Mouse (Mus musculus) G1E-ER4 (cell line): ENCODE data around the gene Tnfsf12. TPM values are rescaled to one million over a fixed set of nuclear protein-coding genes. Genes with fewer than 3 reads are reported as not detected.

Experiments used
- GATA1 ChIP-seq: IDR thresholded peaks from one replicate; pipeline ENCODE4 v1.8.0; 2012; ENCODE audit warnings: low read length, inconsistent platforms
- polyA plus RNA-seq: library from polyadenylated mRNA; stranded (reverse); fragments of >175 nt; gene quantifications from 2 replicates; pipeline ENCODE4 v1.2.3, GENCODE M21; 2012

Tnfsf12 gene
- polyA plus RNA-seq, 1 experiment, result not detected

DNA sequence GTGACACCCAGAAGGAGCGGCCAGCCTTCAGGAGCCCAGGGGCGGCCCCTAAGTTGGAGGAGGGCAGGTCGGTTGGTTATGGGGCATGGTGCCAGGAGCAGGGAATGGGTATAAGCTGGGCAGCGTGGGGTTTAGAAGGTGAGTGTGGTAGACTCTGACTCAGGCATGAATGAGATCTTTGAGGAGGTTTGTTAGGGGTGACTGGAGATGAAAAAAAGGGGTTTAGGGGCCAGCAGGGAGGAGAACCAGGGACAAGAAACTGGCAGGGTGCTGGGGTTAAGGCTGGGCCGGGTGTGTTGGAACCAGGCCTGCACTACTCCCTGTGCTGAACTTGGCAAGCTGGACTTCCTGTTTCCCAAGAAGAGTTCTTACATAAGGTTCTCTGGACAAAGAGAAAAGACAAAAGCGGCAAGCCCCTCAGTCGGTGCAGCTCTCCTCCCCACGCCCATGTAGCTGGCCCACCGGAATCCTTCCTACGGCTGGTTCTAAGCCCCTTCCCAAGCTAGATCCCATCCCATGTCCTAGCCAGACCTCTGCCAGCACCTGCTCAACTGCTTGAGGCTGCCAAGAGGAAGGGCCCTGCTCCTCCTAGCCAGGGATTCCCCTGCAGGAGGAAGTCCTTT, 10.0 kb downstream of the Tnfsf12 start, which contains the start of gene Tnfsf13:
Tnfsf13 (minus strand) TSS at position 259 of the 623 bp plus-strand sequence.
- TF ChIP-seq GATA1, result no peak

DNA sequence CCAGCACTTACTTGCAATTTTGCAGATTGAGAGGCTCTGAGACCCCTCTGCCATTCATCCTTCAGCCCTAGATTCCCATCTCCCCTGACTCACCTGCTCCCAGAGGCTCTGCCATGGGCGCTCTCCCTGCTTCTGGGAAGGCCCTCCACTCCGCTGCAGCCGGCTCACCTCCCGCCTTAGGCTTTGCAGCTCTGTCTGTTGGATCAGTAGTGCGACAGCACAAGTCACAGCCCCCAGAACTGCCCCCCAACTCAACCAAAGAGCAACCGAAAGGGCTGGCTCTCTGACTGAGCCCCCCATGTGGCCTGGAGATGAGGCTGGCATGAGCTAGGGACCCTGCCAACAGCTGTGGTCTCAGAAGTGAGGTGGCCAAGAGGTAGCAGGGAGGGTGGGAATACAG, 10.7 kb downstream of the Tnfsf12 start:
- TF ChIP-seq GATA1, result no peak

DNA sequence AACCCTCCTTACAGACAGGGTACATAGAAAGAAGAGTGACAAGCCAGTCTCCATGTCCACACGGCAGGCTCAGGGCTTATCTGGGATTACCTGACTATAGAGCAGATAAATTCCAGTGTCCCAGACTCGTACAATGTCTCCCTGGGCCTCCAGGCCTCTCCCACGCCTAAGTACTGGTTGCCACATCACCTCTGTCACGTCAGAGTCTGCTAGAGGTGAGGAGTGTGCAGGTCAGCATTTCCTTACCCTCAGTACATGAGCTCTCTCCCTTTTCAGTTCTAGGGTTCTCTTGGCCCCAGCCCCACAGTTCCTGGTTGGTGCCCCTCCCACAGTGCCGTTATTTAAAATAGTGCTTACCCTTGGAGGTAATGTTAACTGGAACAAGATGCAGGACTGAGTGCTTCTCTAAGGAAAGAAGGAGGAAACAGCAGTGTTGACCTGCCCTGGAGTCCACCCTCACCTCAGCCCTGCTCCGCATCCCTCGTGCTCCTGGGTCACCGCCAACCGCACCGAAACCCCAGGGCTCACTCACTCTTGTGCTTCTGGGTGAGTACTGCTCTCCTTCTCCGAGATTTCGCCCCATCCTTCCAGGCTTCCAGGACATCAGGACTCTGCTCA, 11.4 kb downstream of the Tnfsf12 start:
- TF ChIP-seq GATA1, result no peak

DNA sequence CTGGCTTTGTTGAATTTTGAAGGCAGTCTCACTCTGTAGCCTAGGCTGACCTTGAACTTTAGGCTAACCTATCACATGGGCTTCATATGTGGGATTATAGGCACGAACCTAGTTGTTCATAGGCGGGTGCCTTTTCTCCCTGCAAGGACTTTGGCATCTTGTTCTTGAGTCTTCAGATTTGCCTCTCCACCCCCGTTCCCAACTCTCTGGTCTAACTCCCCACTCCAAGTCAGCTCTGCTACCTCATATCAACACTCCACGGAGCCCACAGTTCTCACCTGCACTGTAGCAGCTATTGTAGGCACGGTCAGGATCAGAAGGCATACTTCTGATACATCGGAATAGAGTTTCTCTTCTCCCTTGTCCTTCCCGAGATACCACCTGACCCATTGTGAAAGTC, 12.1 kb downstream of the Tnfsf12 start:
- no peak for TF ChIP-seq GATA1

DNA sequence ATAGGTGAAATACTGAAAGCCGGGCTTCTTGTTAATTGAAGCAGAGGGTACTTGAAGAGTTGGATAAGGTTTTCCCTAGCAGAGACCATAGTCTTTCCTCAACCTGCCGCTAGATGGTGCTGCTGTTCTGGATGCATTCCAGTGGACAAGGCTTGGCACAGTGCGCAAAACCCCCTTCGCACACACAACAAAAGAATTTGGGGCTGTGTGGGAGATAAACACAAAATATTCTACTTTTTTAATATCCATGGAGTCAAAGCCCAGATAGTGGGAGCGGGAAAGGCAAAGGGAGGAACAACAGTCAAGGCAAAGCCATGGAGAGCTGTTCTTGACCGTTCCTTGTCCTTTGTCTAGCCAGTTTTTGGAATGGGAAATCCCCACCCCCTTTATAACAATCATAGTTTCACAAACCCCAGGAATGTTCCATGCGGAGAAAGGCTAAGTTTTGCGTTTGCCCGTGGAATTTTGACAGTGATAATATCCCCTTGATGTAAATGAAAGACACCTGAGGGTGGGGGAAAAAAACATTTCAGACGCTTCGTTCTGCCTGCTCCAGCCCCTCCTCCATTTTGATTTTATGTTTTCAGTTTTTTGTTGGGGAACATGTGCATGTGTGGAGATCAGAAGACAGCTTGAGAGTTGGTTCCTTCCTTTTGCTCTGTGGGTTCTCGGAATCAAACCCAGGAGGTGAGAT, 12.7 kb downstream of the Tnfsf12 start:
- no peak for TF ChIP-seq GATA1

DNA sequence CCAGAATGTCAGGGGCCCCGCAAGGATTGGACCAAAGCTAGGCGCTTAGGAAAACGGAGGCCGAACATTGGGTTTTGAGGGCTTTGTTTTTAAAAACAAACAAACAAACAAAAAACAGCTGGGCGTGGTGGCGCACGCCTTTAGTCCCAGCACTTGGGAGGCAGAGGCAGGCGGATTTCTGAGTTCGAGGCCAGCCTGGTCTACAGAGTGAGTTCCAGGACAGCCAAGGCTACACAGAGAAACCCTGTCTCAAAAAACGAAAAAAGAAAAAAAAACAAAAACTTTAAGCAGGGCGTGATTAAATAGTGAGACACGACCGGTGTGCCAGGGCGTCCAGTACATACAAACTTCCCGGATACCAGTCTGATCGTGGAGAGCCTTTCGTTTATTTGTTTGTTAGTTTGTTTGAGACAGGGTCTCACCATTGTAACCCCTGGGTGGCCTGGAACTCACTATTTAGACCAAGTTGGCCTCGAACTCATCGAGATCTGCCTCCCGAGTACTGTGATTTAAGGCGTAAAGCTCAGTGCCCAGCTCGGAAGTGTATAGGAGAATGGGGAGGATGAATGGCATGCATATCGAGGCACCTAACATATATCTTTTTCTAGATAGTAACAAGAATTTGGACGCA, 13.3 kb downstream of the Tnfsf12 start:
- TF ChIP-seq GATA1, result no peak

DNA sequence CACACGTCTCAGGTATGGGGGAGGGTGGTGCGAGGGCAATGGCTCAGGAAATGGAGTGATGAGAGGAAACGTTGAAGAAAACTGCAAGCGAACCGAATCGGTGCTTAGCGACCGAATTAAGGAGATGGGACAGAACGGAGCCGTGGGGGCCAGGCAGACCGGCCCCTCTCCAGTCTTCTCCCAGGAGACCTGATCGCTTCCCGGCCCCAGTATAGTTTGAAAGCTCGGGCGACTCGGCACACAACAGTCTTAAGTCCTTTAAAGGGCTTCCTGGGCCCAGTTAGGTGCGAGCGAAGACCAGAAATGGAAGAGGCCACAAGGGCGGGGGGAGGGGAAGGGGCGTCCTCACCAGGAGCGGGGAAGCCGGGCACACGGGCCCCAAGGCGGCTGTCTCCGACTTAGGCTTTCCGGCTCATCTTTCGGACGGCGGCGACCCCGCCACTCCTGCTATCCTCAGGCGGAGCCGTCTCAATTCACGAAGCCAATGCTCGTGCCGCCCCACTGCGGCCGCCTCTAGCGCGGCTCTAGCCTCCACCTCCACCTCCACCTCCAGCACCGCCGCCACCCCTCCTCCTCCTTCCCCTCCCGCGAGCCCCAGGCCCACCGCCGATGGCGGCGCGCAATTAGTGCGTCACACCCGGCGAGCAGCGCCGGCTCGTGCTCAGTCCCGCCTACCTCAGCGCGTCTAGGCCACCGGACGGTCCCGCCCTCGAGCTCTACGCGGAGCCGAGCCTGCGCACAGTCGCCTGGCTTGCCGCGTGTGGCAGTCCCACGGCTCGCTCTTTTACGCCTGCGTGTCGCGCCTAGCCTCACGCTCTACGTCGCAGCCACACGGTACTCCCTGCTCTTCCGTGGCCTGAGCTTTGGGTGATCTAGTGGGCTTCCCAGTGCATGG, 14.1 kb downstream of the Tnfsf12 start, which contains the start of gene Senp3:
Senp3 (minus strand) TSS at position 771 of the 895 bp plus-strand sequence.
- no peak for TF ChIP-seq GATA1

DNA sequence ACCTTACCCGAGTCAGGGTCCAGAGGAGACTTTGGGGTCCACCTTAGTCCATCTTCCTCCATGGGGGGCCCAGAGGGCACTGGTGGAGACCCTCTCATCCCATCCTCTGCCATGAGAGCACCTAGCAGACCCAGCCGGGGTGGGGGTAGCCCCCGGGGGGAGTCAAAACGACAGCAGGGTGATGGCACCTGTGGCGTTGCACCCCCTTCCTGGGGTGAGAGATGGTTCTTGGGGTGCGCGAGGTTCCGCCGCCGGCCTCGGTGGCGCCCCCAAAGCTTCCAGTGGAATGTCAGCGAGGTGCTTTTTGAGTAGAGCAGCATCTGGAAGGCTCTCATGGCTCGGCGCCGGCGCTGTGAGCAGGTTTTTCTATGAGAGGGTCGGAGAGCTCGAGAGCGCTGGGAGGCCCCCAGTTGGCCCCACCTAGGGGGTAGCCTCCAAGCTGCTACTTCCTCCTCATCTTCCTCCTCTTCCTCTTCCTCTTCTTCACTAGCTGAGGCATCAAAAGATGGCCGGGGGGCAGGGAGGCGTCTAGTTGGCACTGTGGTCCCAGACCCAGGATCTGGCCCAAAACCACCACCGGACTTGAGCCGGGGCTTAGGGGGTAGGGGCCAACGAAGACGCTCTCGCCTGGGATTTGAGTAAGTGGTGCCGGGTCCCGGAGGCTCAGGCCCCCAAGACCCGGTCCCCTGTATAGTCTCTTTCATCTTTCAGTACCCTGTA, 15.4 kb downstream of the Tnfsf12 start:
- no peak for TF ChIP-seq GATA1

DNA sequence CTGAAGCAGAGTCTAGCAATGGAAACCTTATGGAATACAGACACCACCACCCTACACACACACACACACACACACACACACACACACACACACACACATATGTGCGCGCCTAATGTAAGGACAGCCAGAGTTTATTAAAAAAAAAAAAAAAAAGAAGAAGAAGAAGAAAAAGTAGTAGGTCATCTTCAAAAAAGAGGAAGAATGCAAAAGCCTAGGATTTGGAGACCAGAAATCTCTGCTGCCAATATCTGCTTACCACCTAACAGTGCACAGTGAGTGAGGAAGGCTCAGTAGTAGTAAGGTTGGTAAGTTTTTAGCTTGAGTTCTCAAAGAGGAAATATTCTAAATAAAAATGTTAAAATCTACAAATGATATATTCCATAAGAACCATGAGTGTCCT, 16.5 kb downstream of the Tnfsf12 start:
- TF ChIP-seq GATA1, result no peak

DNA sequence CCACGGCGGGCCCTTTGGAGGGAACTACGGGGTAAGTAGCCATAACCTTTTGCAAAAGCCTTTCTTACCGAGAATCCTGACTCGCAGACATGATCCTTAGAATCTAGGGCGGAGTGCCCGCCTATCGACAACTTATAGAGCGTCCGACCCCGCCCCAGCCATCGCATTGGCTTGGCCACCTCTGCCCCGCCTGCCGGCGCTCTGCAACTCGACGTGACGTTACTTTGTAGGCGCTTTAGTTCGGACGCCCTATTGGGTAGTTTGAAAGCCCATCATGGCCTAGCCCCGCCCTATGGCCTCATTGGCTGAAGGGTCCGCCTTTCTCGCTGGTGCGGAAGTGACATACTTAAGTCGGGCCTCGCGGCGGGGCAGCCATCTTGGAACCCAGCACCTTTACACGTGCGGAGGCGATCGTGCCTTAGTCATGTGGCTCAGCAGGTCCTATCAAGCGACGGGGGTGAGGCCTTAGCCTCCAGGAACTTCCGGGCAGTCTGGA, 23.4 kb downstream of the Tnfsf12 start, which contains the start of gene Eif4a1:
Eif4a1 (minus strand) TSS at position 213 of the 496 bp plus-strand sequence.
- TF ChIP-seq GATA1, result no peak

DNA sequence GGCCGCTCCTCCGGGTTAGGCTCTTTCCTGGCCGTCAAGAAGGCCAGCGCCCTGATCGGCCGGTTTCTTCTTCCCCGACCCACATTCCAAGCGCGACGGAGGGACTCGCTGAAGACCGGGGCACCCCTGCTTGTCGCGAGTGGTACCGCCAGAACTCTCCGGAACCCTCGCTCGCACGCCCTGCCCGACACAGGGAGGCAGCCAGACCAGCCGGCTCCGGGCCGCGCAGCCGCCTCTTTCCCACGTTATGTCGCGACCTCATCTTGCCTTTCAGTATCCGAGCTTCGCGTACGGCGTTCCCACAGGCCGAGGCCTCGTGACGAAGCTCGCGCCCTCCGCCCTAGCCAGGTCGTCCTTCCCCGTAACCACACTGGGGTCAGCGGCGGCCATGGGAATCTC, 23.9 kb downstream of the Tnfsf12 start:
- no peak for TF ChIP-seq GATA1

DNA sequence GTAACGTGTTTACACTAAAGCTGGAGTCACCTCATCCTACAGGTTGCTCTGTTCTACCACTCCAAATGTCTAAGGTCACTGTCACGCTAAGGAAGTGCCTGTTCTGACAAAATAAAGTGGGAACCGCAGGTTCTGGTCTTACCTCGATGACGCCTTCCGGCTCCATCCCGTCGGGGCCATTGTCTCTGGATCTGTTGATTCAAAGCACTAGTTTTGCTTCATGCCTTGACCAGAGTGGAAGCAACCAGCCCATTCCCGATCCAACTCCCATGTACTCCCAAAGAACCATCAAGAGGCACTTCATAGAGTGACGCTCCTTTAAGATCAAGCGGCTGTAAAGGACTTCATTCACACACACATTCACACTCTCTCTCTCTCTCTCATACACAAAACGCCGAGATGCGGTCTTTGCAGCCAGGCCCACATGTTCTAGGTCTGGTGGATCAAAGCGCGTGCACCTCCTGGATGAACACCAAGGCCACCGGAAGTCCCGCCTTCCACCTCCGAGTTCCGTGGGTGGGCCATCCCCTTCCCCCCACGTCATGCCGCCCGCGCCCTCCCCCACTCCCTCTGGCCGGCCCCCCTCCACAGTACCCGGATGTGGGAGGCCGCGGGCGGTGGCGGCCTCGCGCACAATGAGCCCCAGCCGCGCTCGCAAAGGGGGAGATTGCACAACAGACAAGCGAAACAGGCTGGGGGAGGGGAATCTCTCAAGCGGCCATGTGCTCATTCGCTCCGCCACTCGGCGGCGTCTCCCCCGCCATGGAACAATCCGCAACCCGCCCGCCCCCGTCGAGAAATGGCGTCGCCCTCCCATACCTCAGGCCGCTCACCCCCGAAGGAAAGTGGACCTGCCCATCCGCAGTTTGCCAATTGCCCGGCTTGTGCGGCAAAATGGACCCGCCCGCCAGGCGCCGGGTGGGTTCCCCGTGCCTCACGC, 24.6 kb downstream of the Tnfsf12 start:
- no peak for TF ChIP-seq GATA1

DNA sequence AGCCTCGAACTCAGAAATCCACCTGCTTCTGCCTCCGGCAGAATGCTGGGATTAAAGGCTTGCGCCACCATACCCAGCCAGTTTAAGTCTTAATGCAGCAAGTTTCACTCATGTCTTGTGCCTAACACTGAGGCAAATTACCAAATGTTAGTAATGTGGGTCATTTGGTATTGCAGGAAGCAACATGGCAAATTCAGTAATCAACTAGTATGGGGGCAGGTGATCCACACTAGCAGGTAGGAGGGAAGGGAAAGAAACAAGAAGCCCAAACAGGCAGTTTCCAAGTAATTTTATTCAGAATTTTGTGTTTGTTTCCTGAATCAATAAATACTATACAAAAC, 29.0 kb downstream of the Tnfsf12 start:
- no peak for TF ChIP-seq GATA1

DNA sequence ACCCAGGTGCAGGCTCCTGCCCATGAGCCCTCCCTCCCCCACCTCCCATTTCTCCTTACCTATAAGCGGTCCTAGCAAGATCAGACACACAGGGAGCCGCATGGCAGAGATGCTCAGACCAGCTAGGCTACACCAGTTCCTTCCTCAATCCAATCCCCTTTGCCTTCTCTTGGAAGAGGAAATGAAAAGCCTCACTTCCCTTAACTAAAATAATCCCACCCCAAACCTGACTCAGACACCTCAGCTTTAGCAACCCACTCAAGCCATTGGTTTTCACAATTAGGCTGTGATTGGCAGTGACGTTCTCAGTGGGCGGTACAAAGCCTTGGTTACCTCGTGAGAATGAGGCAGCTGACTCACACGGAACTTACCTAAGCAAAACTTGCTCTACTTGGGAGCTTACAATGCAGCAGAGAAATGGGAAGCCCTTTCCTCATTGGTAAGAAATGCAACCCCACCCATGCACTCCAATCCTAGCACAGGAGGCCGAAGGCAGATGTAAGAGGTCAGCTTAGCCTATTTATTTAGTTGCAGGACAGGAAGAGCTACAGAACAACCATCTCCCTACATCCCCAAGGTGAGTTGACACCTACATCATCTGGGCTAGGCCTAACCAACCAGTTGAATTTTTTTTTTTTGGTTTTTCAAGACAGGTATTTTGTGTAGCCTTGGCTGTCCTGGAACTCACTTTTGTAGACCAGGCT, 29.5 kb downstream of the Tnfsf12 start, which contains the start of gene Cd68:
Cd68 (minus strand) TSS at position 193 of the 704 bp plus-strand sequence.
- no peak for TF ChIP-seq GATA1
